Mouse (Mus musculus) MEL (cell line): ENCODE results near the gene Cd247. TPM values are rescaled to one million over a fixed set of nuclear protein-coding genes. Genes with fewer than 3 reads are reported as not detected.

Source experiments
- DNase-seq: peaks from one replicate; pipeline ENCODE4 v3.0.0; 2011; ENCODE audit warnings: low read depth, low spot score
- H3K27ac ChIP-seq: 2 replicates; pipeline ENCODE4 v1.5.1; 2012; ENCODE audit warnings: low read depth, mild to moderate bottlenecking, control low read depth, low read length, moderate library complexity; ENCODE audit not compliant: control insufficient read depth
- H3K27me3 ChIP-seq, 2 experiments: fragments of 150-350 bp in 1 of 2; sonication (generic) in 1 of 2; 2 replicates each; pipeline ENCODE4 v1.6.1; 2012; ENCODE audit warnings: low read length in 2 of 2, mild to moderate bottlenecking in 2 of 2, improper control_type of control experiment in 1 of 2, moderate library complexity in 1 of 2; ENCODE audit not compliant: insufficient read depth in 2 of 2, control insufficient read depth in 1 of 2
- H3K36me3 ChIP-seq, 2 experiments: 2 replicates each; pipeline ENCODE4 v1.6.1; 2012 to 2014; ENCODE audit warnings: low read length in 2 of 2, improper control_type of control experiment in 1 of 2, inconsistent platforms in 1 of 2, mild to moderate bottlenecking in 1 of 2; ENCODE audit not compliant: insufficient read depth in 2 of 2, control insufficient read depth in 1 of 2
- H3K4me1 ChIP-seq, 2 experiments: fragments of 150-350 bp in 1 of 2; sonication (generic) in 1 of 2; 2 replicates each; pipeline ENCODE4 v1.6.1; 2012; ENCODE audit warnings: low read length in 2 of 2, improper control_type of control experiment in 1 of 2, mild to moderate bottlenecking in 1 of 2; ENCODE audit not compliant: insufficient read depth in 2 of 2, control insufficient read depth in 1 of 2
- H3K4me3 ChIP-seq, 2 experiments: fragments of 150-350 bp in 1 of 2; sonication (generic) in 1 of 2; 2 replicates each; pipeline ENCODE4 v1.5.1; 2012; ENCODE audit warnings: low read depth in 2 of 2, low read length in 2 of 2, mild to moderate bottlenecking in 2 of 2, moderate library complexity in 2 of 2, control low read depth in 1 of 2, improper control_type of control experiment in 1 of 2; ENCODE audit not compliant: control insufficient read depth in 1 of 2, insufficient read depth in 1 of 2
- H3K79me2 ChIP-seq: 2 replicates; pipeline ENCODE4 v1.6.1; 2012; ENCODE audit warnings: mild to moderate bottlenecking, low read length, moderate library complexity; ENCODE audit not compliant: control insufficient read depth, poor library complexity, insufficient read depth
- H3K9ac ChIP-seq: 2 replicates; pipeline ENCODE4 v1.6.1; 2012; ENCODE audit warnings: low read depth, mild to moderate bottlenecking, control low read depth, low read length, moderate library complexity; ENCODE audit not compliant: control insufficient read depth, poor library complexity, severe bottlenecking
- H3K9me3 ChIP-seq: fragments of 150-350 bp; sonication (generic); replicated peaks from 2 replicates; pipeline ENCODE4 v1.6.1; 2012; ENCODE audit warnings: mild to moderate bottlenecking, low read length, improper control_type of control experiment, moderate library complexity; ENCODE audit not compliant: insufficient read depth
- BHLHE40 ChIP-seq: IDR thresholded peaks from 2 replicates; pipeline ENCODE4 v1.6.1; 2012; ENCODE audit warnings: low read depth, mild to moderate bottlenecking, inconsistent platforms, low read length, improper control_type of control experiment, borderline replicate concordance
- CHD1 ChIP-seq: IDR thresholded peaks from 2 replicates; pipeline ENCODE4 v1.6.1; 2012; ENCODE audit warnings: low read depth, mild to moderate bottlenecking, inconsistent platforms, low read length, improper control_type of control experiment
- CHD2 ChIP-seq: IDR thresholded peaks from 2 replicates; pipeline ENCODE4 v1.6.1; 2011; ENCODE audit warnings: low read length, improper control_type of control experiment
- CTCF ChIP-seq, 3 experiments: IDR thresholded peaks in 2 of 3; conservative IDR thresholded peaks in 1 of 3; 2 replicates each; pipeline ENCODE4 v1.5.1; 2011 to 2012; ENCODE audit warnings: low read length in 3 of 3, low read depth in 2 of 3, mild to moderate bottlenecking in 2 of 3, improper control_type of control experiment in 1 of 3, inconsistent platforms in 1 of 3, mixed read lengths in 1 of 3, moderate library complexity in 1 of 3; ENCODE audit not compliant: control insufficient read depth in 1 of 3, insufficient read depth in 1 of 3, poor library complexity in 1 of 3, severe bottlenecking in 1 of 3
- E2F4 ChIP-seq: IDR thresholded peaks from 2 replicates; pipeline ENCODE4 v1.6.1; 2011; ENCODE audit warnings: low read depth, low read length, improper control_type of control experiment, borderline replicate concordance
- EP300 ChIP-seq, 2 experiments: IDR thresholded peaks; 2 replicates each; pipeline ENCODE4 v1.6.1; 2011; ENCODE audit warnings: improper control_type of control experiment in 2 of 2, low read length in 2 of 2, low read depth in 1 of 2, mild to moderate bottlenecking in 1 of 2
- ETS1 ChIP-seq: IDR thresholded peaks from 2 replicates; pipeline ENCODE4 v1.6.1; 2012; ENCODE audit warnings: low read depth, mild to moderate bottlenecking, inconsistent platforms, low read length, improper control_type of control experiment, moderate library complexity
- GABPA ChIP-seq: IDR thresholded peaks from 2 replicates; pipeline ENCODE4 v1.6.1; 2012; ENCODE audit warnings: low read depth, mild to moderate bottlenecking, inconsistent platforms, low read length, improper control_type of control experiment, moderate library complexity
- GATA1 ChIP-seq: IDR thresholded peaks from 2 replicates; pipeline ENCODE4 v1.6.1; 2011; ENCODE audit warnings: low read depth, low read length, improper control_type of control experiment
- HCFC1 ChIP-seq: IDR thresholded peaks from 2 replicates; pipeline ENCODE4 v1.6.1; 2012; ENCODE audit warnings: low read depth, mild to moderate bottlenecking, inconsistent platforms, low read length, improper control_type of control experiment, moderate library complexity
- JUND ChIP-seq: IDR thresholded peaks from 2 replicates; pipeline ENCODE4 v1.6.1; 2011; ENCODE audit warnings: low read depth, mild to moderate bottlenecking, improper control_type of control experiment, low read length
- KAT2A ChIP-seq: conservative IDR thresholded peaks from 2 replicates; pipeline ENCODE4 v1.6.1; 2012; ENCODE audit warnings: low read depth, low read length, improper control_type of control experiment, inconsistent platforms
- MAFK ChIP-seq: IDR thresholded peaks from 2 replicates; pipeline ENCODE4 v1.6.1; 2011; ENCODE audit warnings: low read depth, mild to moderate bottlenecking, low read length, improper control_type of control experiment, borderline replicate concordance
- MAX ChIP-seq: IDR thresholded peaks from 2 replicates; pipeline ENCODE4 v1.6.1; 2011; ENCODE audit warnings: low read length, improper control_type of control experiment
- MAZ ChIP-seq: IDR thresholded peaks from 2 replicates; pipeline ENCODE4 v1.6.1; 2012; ENCODE audit warnings: low read depth, mild to moderate bottlenecking, inconsistent platforms, low read length, improper control_type of control experiment
- MEF2A ChIP-seq: IDR thresholded peaks from 2 replicates; pipeline ENCODE4 v1.6.1; 2014; ENCODE audit warnings: low read depth, mild to moderate bottlenecking, inconsistent platforms, low read length, improper control_type of control experiment; ENCODE audit not compliant: poor library complexity, insufficient replicate concordance, severe bottlenecking; ENCODE audit errors: extremely low read depth
- MYB ChIP-seq: IDR thresholded peaks from 2 replicates; pipeline ENCODE4 v1.6.1; 2011; ENCODE audit warnings: mild to moderate bottlenecking, low read depth, low read length, improper control_type of control experiment
- MYC ChIP-seq: IDR thresholded peaks from 2 replicates; pipeline ENCODE4 v1.6.1; 2011; ENCODE audit warnings: low read depth, mild to moderate bottlenecking, low read length, improper control_type of control experiment, moderate library complexity
- NELFE ChIP-seq: IDR thresholded peaks from 2 replicates; pipeline ENCODE4 v1.6.1; 2011; ENCODE audit warnings: low read depth, low read length, improper control_type of control experiment
- NRF1 ChIP-seq: IDR thresholded peaks from 2 replicates; pipeline ENCODE4 v1.6.1; 2014; ENCODE audit warnings: low read depth, mild to moderate bottlenecking, inconsistent platforms, low read length, improper control_type of control experiment, moderate library complexity; ENCODE audit not compliant: poor library complexity, insufficient read depth, severe bottlenecking
- POLR2A ChIP-seq, 2 experiments: IDR thresholded peaks; 2 replicates each; pipeline ENCODE4 v1.6.1; 2011 to 2012; ENCODE audit warnings: low read length in 2 of 2, mild to moderate bottlenecking in 2 of 2, control low read depth in 1 of 2, improper control_type of control experiment in 1 of 2, low read depth in 1 of 2, moderate library complexity in 1 of 2; ENCODE audit not compliant: control insufficient read depth in 1 of 2, insufficient read depth in 1 of 2, poor library complexity in 1 of 2
- POLR2AphosphoS2 ChIP-seq: IDR thresholded peaks from 2 replicates; pipeline ENCODE4 v1.6.1; 2011; ENCODE audit warnings: low read length, improper control_type of control experiment
- POLR2AphosphoS5 ChIP-seq: IDR thresholded peaks from 2 replicates; pipeline ENCODE4 v1.6.1; 2012; ENCODE audit warnings: low read depth, borderline replicate concordance, mild to moderate bottlenecking, inconsistent platforms, low read length, moderate library complexity, mixed read lengths
- RAD21 ChIP-seq: IDR thresholded peaks from 2 replicates; pipeline ENCODE4 v1.6.1; 2011; ENCODE audit warnings: mild to moderate bottlenecking, low read depth, low read length, improper control_type of control experiment
- RCOR1 ChIP-seq: IDR thresholded peaks from 2 replicates; pipeline ENCODE4 v1.6.1; 2012; ENCODE audit warnings: low read depth, mild to moderate bottlenecking, inconsistent platforms, low read length, improper control_type of control experiment
- SIN3A ChIP-seq: IDR thresholded peaks from 2 replicates; pipeline ENCODE4 v1.6.1; 2012; ENCODE audit warnings: low read length, improper control_type of control experiment, inconsistent platforms
- TAL1 ChIP-seq: IDR thresholded peaks from 2 replicates; pipeline ENCODE4 v1.6.1; 2012; ENCODE audit warnings: mild to moderate bottlenecking, inconsistent platforms, low read length, moderate library complexity, mixed read lengths
- TBP ChIP-seq: IDR thresholded peaks from 2 replicates; pipeline ENCODE4 v1.8.0; 2011; ENCODE audit warnings: low read depth, low read length, improper control_type of control experiment
- TCF12 ChIP-seq: IDR thresholded peaks from 2 replicates; pipeline ENCODE4 v1.6.1; 2014; ENCODE audit warnings: low read depth, mild to moderate bottlenecking, inconsistent platforms, low read length, improper control_type of control experiment, moderate library complexity
- UBTF ChIP-seq: IDR thresholded peaks from 2 replicates; pipeline ENCODE4 v1.6.1; 2012; ENCODE audit warnings: low read depth, mild to moderate bottlenecking, inconsistent platforms, low read length, improper control_type of control experiment, moderate library complexity, borderline replicate concordance; ENCODE audit not compliant: insufficient read depth
- USF1 ChIP-seq: IDR thresholded peaks from 2 replicates; pipeline ENCODE4 v1.6.1; 2014; ENCODE audit warnings: low read depth, mild to moderate bottlenecking, inconsistent platforms, low read length, improper control_type of control experiment, moderate library complexity
- USF2 ChIP-seq, 2 experiments: IDR thresholded peaks; 2 replicates each; pipeline ENCODE4 v1.6.1; 2011 to 2012; ENCODE audit warnings: improper control_type of control experiment in 2 of 2, low read length in 2 of 2, borderline replicate concordance in 1 of 2, inconsistent platforms in 1 of 2, low read depth in 1 of 2, mild to moderate bottlenecking in 1 of 2; ENCODE audit not compliant: insufficient read depth in 1 of 2
- ZC3H11A ChIP-seq: IDR thresholded peaks from 2 replicates; pipeline ENCODE4 v1.6.1; 2012; ENCODE audit warnings: low read depth, mild to moderate bottlenecking, inconsistent platforms, low read length, improper control_type of control experiment
- ZKSCAN1 ChIP-seq: IDR thresholded peaks from 2 replicates; pipeline ENCODE4 v1.6.1; 2012; ENCODE audit warnings: low read depth, mild to moderate bottlenecking, inconsistent platforms, low read length, improper control_type of control experiment, moderate library complexity
- ZMIZ1 ChIP-seq: IDR thresholded peaks from 2 replicates; pipeline ENCODE4 v1.6.1; 2012; ENCODE audit warnings: low read depth, mild to moderate bottlenecking, inconsistent platforms, low read length, improper control_type of control experiment, moderate library complexity
- polyA plus RNA-seq, 2 experiments: library from polyadenylated mRNA; stranded (reverse) in 1 of 2; unstranded in 1 of 2; fragments of >175 nt in 1 of 2; fragments of >200 nt in 1 of 2; gene quantifications; 2 replicates each; pipeline versions ENCODE4 v1.2.1 to v1.2.4; 2012; ENCODE audit warnings: low replicate concordance in 2 of 2, low read depth in 1 of 2; ENCODE audit not compliant: insufficient read length in 2 of 2, insufficient read depth in 1 of 2, missing spikeins in 1 of 2
- total RNA-seq: library from RNA; depleted of rRNA; stranded (reverse); fragments of 300-350 nt; gene quantifications from 2 replicates; pipeline ENCODE4 v1.2.3, GENCODE M21; 2012

The Cd247 gene
- total and polyA plus RNA-seq, 3 experiments = 1.3 to 1.7 TPM; not detected in 1

GRCm38 (mm10) chr1:165875520-165876284 lies 87.2 kb downstream of the Cd247 start:
- peak; percentile 90 for DNase-seq
- H3K9ac ChIP-seq = peak overlapping the region; percentile 89
- H3K36me3 ChIP-seq = peaks cover 2 to 47% of the 10 kb centered on the region in 2 experiments; a peak in 3 of 4 replicates
- no peaks in the 10 kb centered on the region for H3K27me3 ChIP-seq
- H3K4me1 ChIP-seq = peaks cover 20 to 38% of the 10 kb centered on the region in 2 experiments
- no peaks in the 10 kb centered on the region for H3K9me3 ChIP-seq
- H3K79me2 ChIP-seq = peaks cover 22% of the 10 kb centered on the region
- H3K27ac ChIP-seq = peak overlapping the region; percentile 100
- peak overlapping the region; percentile 73 to 81 for H3K4me3 ChIP-seq
- TF ChIP-seq BHLHE40 = no peak
- TF ChIP-seq NRF1 = 0 out of 2 replicates have a peak, but pooled peaks have one; percentile 3
- no peak; the same call in 1 of the 2 replicates for TF ChIP-seq MAFK
- no peak for TF ChIP-seq E2F4
- peak; percentile 83 for TF ChIP-seq RCOR1
- TF ChIP-seq MYB = peak; percentile 76
- peak in 1 of 2 experiments; percentile 34; a peak in 1 of 4 replicates for TF ChIP-seq POLR2A (IDR thresholded peaks at IDR 0.05; ENCODE audit: control insufficient read depth in 1 of 2, insufficient read depth in 1 of 2, low read depth in 1 of 2, low read length in 2 of 2, poor library complexity in 1 of 2)
- peak; percentile 58; the same call in 1 of the 2 replicates for TF ChIP-seq NELFE
- TF ChIP-seq MYC = peak; percentile 28; the same call in 1 of the 2 replicates
- TF ChIP-seq RAD21 = no peak
- no peak for TF ChIP-seq UBTF
- peak; percentile 73 for TF ChIP-seq TAL1
- TF ChIP-seq GATA1 = peak; percentile 97
- TF ChIP-seq ETS1 = peak; percentile 86
- TF ChIP-seq ZC3H11A = no peak
- 0 out of 2 replicates have a peak, but pooled peaks have one; percentile 39 for TF ChIP-seq MAZ
- no peak for TF ChIP-seq ZMIZ1
- TF ChIP-seq POLR2AphosphoS5 = no peak
- no peak for TF ChIP-seq USF1
- TF ChIP-seq CTCF (IDR thresholded peaks at IDR 0.05 in 2 of 3, conservative IDR thresholded peaks at IDR 0.05 in 1 of 3; ENCODE audit: control insufficient read depth in 1 of 3, insufficient read depth in 1 of 3, low read depth in 2 of 3, low read length in 3 of 3, poor library complexity in 1 of 3, severe bottlenecking in 1 of 3) = no peak
- no peak; the same call in 1 of the 2 replicates for TF ChIP-seq MAX
- TF ChIP-seq KAT2A = peak; percentile 38; the same call in 1 of the 2 replicates
- TF ChIP-seq USF2 (IDR thresholded peaks at IDR 0.05; ENCODE audit: borderline replicate concordance in 1 of 2, insufficient read depth in 1 of 2, low read depth in 1 of 2, low read length in 2 of 2) = no peak
- no peak for TF ChIP-seq GABPA
- no peak for TF ChIP-seq ZKSCAN1
- TF ChIP-seq TBP = peak; percentile 62
- 0 out of 2 replicates have a peak, but pooled peaks have one; percentile 48 for TF ChIP-seq CHD1
- no peak for TF ChIP-seq HCFC1
- peak; percentile 1; the same call in 1 of the 2 replicates for TF ChIP-seq JUND
- TF ChIP-seq SIN3A = peak; percentile 79
- peak; percentile 74; the same call in 1 of the 2 replicates for TF ChIP-seq POLR2AphosphoS2
- peak; percentile 93 to 95 for TF ChIP-seq EP300 (IDR thresholded peaks at IDR 0.05; ENCODE audit: low read depth in 1 of 2, low read length in 2 of 2)
- TF ChIP-seq CHD2 = no peak
- peak; percentile 91 for TF ChIP-seq TCF12
- TF ChIP-seq MEF2A = no peak
